Mouse (Mus musculus): ENCODE data around the gene Ints3. TPM values are rescaled to one million over a fixed set of nuclear protein-coding genes. Genes with fewer than 3 reads are reported as not detected.

The Ints3 gene
- polyA plus RNA-seq, 1 experiment from 2014 or later: 27.6 TPM

GRCm38 (mm10) chr3:90461935-90462334 lies 28.5 kb upstream of the Ints3 start:
- H3K4me2 ChIP-seq (replicated peaks): no peak overlapping the region
- no peak overlapping the region for H3K9ac ChIP-seq
- H3K4me1 ChIP-seq: peaks cover 17% of the 10 kb centered on the region
- H3K4me3 ChIP-seq (replicated peaks): no peak overlapping the region
- no peaks in the 10 kb centered on the region for H3K36me3 ChIP-seq
- ATAC-seq (ENCODE audit: insufficient number of reproducible peaks, low FRiP score, low TSS enrichment, low read depth): no peak
- WGBS: 74% methylated on average over 3 of the region's 3 CpGs
- no peak overlapping the region for H3K27ac ChIP-seq (replicated peaks)
- H3K27me3 ChIP-seq: peaks cover 46% of the 10 kb centered on the region
- no peaks in the 10 kb centered on the region for H3K9me3 ChIP-seq (replicated peaks)

- ATAC-seq (ENCODE audit: insufficient number of reproducible peaks, low FRiP score, low TSS enrichment, low read depth): no peak
- no peaks in the 10 kb centered on the region for H3K36me3 ChIP-seq
- H3K4me1 ChIP-seq: peaks cover 6% of the 10 kb centered on the region
- peaks cover 37% of the 10 kb centered on the region for H3K27me3 ChIP-seq
- H3K4me2 ChIP-seq (replicated peaks): no peak overlapping the region
- 58% methylated on average over 5 of the region's 5 CpGs for WGBS
- no peak overlapping the region for H3K27ac ChIP-seq (replicated peaks)
- H3K9ac ChIP-seq: no peak overlapping the region
- no peak overlapping the region for H3K4me3 ChIP-seq (replicated peaks)
- H3K9me3 ChIP-seq (replicated peaks): no peaks in the 10 kb centered on the region
These were observed 26.9 kb upstream of the Ints3 start for GRCm38 (mm10) chr3:90460315-90460714.

DNA sequence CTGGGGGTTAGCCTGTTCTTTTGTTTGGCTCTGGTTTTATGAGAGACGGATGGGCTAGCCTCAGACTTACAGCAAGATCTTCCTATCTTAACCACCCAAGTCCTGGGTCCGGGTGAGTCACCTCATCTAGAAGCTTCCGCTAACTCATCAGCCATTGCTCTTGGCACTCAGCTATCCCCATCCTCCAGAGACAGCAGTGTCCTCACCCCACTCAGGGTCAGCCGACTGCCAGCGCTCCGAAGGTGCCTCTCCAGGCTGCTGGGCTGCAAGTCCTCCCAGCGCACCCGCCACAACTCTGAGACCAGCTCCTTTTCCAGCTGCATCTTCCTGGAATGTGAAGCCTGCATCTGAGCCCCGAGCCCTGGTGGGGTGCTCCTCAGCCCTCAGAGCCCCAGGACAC lies 26.3 kb upstream of the Ints3 start:
- H3K9ac ChIP-seq: no peak overlapping the region
- no peak overlapping the region for H3K4me3 ChIP-seq (replicated peaks)
- H3K4me2 ChIP-seq (replicated peaks): no peak overlapping the region
- peaks cover under 1% of the 10 kb centered on the region for H3K4me1 ChIP-seq
- H3K9me3 ChIP-seq (replicated peaks): no peaks in the 10 kb centered on the region
- 82% methylated on average over 9 of the region's 9 CpGs for WGBS
- ATAC-seq (ENCODE audit: insufficient number of reproducible peaks, low FRiP score, low TSS enrichment, low read depth): no peak
- no peak overlapping the region for H3K27ac ChIP-seq (replicated peaks)
- H3K27me3 ChIP-seq: peaks cover 31% of the 10 kb centered on the region
- H3K36me3 ChIP-seq: no peaks in the 10 kb centered on the region

DNA sequence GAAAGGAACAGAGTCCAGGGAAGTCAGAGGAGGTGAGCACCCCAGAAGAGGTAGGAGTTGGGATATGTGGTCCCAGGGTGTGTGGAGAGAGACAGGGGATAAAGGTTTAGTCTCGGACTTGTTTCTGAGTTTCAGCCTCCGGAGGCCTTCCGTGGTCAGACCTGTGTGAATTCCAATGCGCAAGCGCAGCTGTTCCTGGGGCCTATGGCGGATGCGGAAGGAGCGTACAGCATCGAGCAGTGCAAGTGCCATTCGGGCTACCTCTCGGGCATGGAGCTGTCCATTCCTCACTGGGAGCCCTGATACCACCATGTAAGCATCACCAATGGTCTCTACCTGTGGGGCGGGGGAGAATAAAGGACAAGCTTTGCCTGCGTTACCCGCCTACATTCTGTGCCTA lies 21.5 kb upstream of the Ints3 start:
- H3K36me3 ChIP-seq: no peaks in the 10 kb centered on the region
- 82% methylated on average over 14 of the region's 14 CpGs for WGBS
- no peak overlapping the region for H3K4me3 ChIP-seq (replicated peaks)
- H3K9ac ChIP-seq: no peak overlapping the region
- H3K4me1 ChIP-seq: no peaks in the 10 kb centered on the region
- no peaks in the 10 kb centered on the region for H3K9me3 ChIP-seq (replicated peaks)
- no peaks in the 10 kb centered on the region for H3K27me3 ChIP-seq
- no peak overlapping the region for H3K4me2 ChIP-seq (replicated peaks)
- H3K27ac ChIP-seq (replicated peaks): no peak overlapping the region
- ATAC-seq (ENCODE audit: insufficient number of reproducible peaks, low FRiP score, low TSS enrichment, low read depth): no peak

DNA sequence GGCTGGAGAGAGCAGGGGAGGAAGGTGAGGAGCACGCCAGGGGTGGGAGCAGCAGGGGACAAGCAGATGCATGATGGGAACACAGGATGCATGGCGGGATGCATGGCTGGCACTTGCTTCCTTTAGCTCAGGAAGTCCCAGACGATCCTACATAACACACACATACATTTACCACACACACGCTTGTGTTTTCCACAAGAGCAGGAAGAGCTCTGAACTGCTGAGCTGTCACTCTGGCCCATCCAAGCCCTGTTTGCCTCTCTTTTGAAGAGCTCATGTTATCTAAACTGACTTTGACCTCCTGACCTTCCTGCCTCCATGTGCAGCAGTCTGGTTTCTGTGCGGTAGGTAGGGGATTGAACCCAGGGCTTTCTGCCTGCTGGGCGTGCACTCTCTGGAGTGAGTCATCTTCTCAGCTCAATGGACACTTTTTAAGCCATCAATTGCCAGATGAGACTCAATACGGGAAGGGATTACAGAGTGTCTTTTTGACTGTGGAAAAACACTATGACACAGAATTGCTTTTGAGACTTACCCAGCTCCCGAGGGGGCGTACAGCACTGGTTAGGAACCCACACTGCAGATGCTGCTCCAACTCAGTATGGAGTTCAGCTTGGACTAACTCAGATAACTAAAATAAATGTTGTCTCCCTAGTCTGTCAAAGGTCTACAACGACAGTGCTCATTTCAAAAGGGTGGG lies 18.1 kb upstream of the Ints3 start:
- no peak overlapping the region for H3K9ac ChIP-seq
- H3K4me2 ChIP-seq (replicated peaks): peak overlapping the region; percentile 24
- no peaks in the 10 kb centered on the region for H3K9me3 ChIP-seq (replicated peaks)
- ATAC-seq (ENCODE audit: insufficient number of reproducible peaks, low FRiP score, low TSS enrichment, low read depth): no peak
- WGBS: 38% methylated on average over 10 of the region's 10 CpGs
- no peaks in the 10 kb centered on the region for H3K36me3 ChIP-seq
- H3K4me3 ChIP-seq (replicated peaks): peak overlapping the region; percentile 11; the same call in 1 of the 2 replicates
- H3K27ac ChIP-seq (replicated peaks): no peak overlapping the region
- H3K27me3 ChIP-seq: no peaks in the 10 kb centered on the region
- H3K4me1 ChIP-seq: peaks cover 7% of the 10 kb centered on the region; the same call in 1 of the 2 replicates

GRCm38 (mm10) chr3:90450874-90451273 lies 17.5 kb upstream of the Ints3 start:
- Histone ChIP-seq H3K4me1 (peaks cover 14% of the 10 kb centered on the region; the same call in 1 of the 2 replicates), H3K4me3 (replicated peaks) (peak overlapping the region; percentile 11; the same call in 1 of the 2 replicates), H3K9ac (no peak overlapping the region), H3K27ac (replicated peaks) (no peak overlapping the region), H3K27me3 (no peaks in the 10 kb centered on the region), H3K9me3 (replicated peaks) (no peaks in the 10 kb centered on the region), H3K4me2 (replicated peaks) (peak overlapping the region; percentile 24), H3K36me3 (no peaks in the 10 kb centered on the region)
- 33% methylated on average over 12 of the region's 12 CpGs for WGBS
- no peak for ATAC-seq (ENCODE audit: insufficient number of reproducible peaks, low FRiP score, low TSS enrichment, low read depth)

- Histone ChIP-seq H3K27ac (replicated peaks) (no peak overlapping the region), H3K36me3 (no peaks in the 10 kb centered on the region), H3K27me3 (no peaks in the 10 kb centered on the region), H3K4me2 (replicated peaks) (no peak overlapping the region), H3K9me3 (replicated peaks) (no peaks in the 10 kb centered on the region), H3K4me1 (peaks cover 17% of the 10 kb centered on the region; the same call in 1 of the 2 replicates), H3K4me3 (replicated peaks) (no peak overlapping the region), H3K9ac (no peak overlapping the region)
- no peak for ATAC-seq (ENCODE audit: insufficient number of reproducible peaks, low FRiP score, low TSS enrichment, low read depth)
- 36% methylated on average over 6 of the region's 6 CpGs for WGBS
These were observed 15.2 kb upstream of the Ints3 start for GRCm38 (mm10) chr3:90448626-90449025.

GRCm38 (mm10) chr3:90447123-90447494 lies 13.7 kb upstream of the Ints3 start:
- no peak for ATAC-seq (ENCODE audit: insufficient number of reproducible peaks, low FRiP score, low TSS enrichment, low read depth)
- 61% methylated on average over 7 of the region's 7 CpGs for WGBS
- H3K27me3 ChIP-seq: no peaks in the 10 kb centered on the region
- H3K27ac ChIP-seq (replicated peaks): peak overlapping the region; percentile 82
- peak overlapping the region; percentile 54 for H3K4me2 ChIP-seq (replicated peaks)
- H3K9ac ChIP-seq: no peak overlapping the region
- H3K9me3 ChIP-seq (replicated peaks): no peaks in the 10 kb centered on the region
- peak overlapping the region; percentile 38; the same call in 1 of the 2 replicates for H3K4me3 ChIP-seq (replicated peaks)
- peaks cover 17% of the 10 kb centered on the region; the same call in 1 of the 2 replicates for H3K4me1 ChIP-seq
- H3K36me3 ChIP-seq: no peaks in the 10 kb centered on the region

- Histone ChIP-seq H3K36me3 (no peaks in the 10 kb centered on the region), H3K27ac (replicated peaks) (peak overlapping the region; percentile 82), H3K4me1 (peaks cover 17% of the 10 kb centered on the region; the same call in 1 of the 2 replicates), H3K27me3 (no peaks in the 10 kb centered on the region), H3K4me2 (replicated peaks) (peak overlapping the region; percentile 54), H3K4me3 (replicated peaks) (peak overlapping the region; percentile 38), H3K9ac (0 out of 2 replicates have a peak overlapping the region, but pooled peaks have one; percentile 4), H3K9me3 (replicated peaks) (no peaks in the 10 kb centered on the region)
- 2% methylated on average over 17 of the region's 17 CpGs for WGBS
- ATAC-seq (ENCODE audit: insufficient number of reproducible peaks, low FRiP score, low TSS enrichment, low read depth): peak; percentile 95
These were observed 13.1 kb upstream of the Ints3 start for GRCm38 (mm10) chr3:90446389-90447122.

DNA sequence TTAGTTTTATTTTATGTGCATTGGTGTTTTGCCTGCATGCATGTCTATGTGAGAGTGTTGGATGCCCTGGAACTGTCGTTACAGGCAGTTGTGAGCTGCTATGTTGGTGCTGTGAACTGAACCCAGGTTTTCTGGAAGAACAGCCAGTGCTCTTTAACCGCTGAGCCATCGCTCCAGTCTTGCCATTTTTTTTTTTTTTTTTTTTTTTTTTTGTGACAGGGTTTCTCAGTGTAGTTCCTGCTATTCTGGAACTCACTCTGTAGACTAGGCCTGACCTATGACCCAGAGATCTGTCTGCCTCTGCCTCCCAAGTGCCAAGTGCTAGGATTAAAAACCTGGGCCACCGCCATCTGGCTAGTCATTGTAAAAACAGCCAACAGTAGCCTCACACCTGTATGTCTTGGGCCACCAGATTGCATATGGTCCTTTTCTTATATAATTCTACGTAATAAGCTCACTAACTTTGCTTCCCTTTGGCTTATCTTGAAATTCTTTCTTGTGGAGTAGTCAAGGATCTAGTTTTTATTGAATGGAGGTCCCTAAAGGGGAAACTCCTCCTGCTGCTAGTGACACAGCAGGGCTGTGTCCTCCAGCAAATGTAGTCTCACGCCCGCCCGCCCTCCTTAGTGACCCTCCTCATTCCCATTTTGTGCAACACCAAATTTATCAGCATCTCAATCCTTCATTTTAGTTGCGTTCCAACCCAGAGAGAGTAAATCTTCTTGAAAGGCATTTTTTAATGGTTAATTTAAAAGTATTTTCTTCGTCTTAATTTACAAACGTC lies 12.2 kb upstream of the Ints3 start:
- no peak overlapping the region for H3K9ac ChIP-seq

GRCm38 (mm10) chr3:90443977-90444376 lies 10.6 kb upstream of the Ints3 start:
- Histone ChIP-seq H3K9me3 (replicated peaks) (no peaks in the 10 kb centered on the region), H3K27ac (replicated peaks) (no peak overlapping the region), H3K36me3 (no peaks in the 10 kb centered on the region), H3K4me2 (replicated peaks) (no peak overlapping the region), H3K4me1 (peaks cover 17% of the 10 kb centered on the region; the same call in 1 of the 2 replicates), H3K4me3 (replicated peaks) (no peak overlapping the region), H3K9ac (no peak overlapping the region), H3K27me3 (no peaks in the 10 kb centered on the region)
- whole genome bisulfite sequencing: 89% methylated on average over 3 of the region's 3 CpGs
- ATAC-seq (ENCODE audit: insufficient number of reproducible peaks, low FRiP score, low TSS enrichment, low read depth): no peak

More for the DNA sequence above, 12.2 kb upstream of the Ints3 start:
- Histone ChIP-seq H3K4me2 (replicated peaks) (peak overlapping the region; percentile 54), H3K9me3 (replicated peaks) (no peaks in the 10 kb centered on the region), H3K27ac (replicated peaks) (peak overlapping the region; percentile 82), H3K27me3 (no peaks in the 10 kb centered on the region), H3K4me3 (replicated peaks) (no peak overlapping the region; the same call in 1 of the 2 replicates), H3K36me3 (no peaks in the 10 kb centered on the region), H3K4me1 (peaks cover 17% of the 10 kb centered on the region; the same call in 1 of the 2 replicates)
- 69% methylated on average over 11 of the region's 11 CpGs for WGBS
- ATAC-seq (ENCODE audit: insufficient number of reproducible peaks, low FRiP score, low TSS enrichment, low read depth): no peak

Measured in embryonic facial prominence, embryonic 15.5 days (tissue).